Mouse (Mus musculus) inflammation-experienced regulatory T-cells, adult 6 months (primary cell): ENCODE results near the gene Upf3b. TPM values are rescaled to one million over a fixed set of nuclear protein-coding genes. Genes with fewer than 3 reads are reported as not detected.

ENCODE experiments used
- ATAC-seq: one replicate; pipeline ENCODE4 v1.8.0; 2017
- polyA plus RNA-seq, 3 experiments: library from polyadenylated mRNA; unstranded; fragments of 100-300 nt; shearing (Covaris generic); gene quantifications; one replicate each; pipeline ENCODE4 v1.2.1; 2017

Upf3b gene
- polyA plus RNA-seq, 3 experiments from 2014 or later: 38.3 to 47.1 (median 39.0) TPM

DNA sequence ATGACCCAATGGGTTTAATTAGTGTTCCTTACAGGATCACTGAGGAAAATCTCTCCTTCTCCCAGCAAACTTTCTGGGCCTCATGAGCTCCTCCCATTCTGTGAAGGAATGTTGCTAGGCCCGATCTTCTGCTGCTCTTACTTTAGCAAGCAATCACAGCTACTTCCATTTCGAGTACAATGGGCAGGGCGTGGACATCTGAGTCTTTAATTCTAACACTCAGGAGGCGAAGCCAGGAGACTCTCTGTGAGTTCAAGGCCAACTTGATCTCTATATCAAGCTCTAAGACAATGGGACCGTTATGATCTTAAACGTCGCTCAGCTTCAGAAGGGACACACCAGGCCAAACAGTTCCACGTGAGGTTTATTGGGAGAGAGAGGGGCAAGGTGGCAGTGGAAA, 33.5 kb downstream of the Upf3b start:
- ATAC-seq: no peak

DNA sequence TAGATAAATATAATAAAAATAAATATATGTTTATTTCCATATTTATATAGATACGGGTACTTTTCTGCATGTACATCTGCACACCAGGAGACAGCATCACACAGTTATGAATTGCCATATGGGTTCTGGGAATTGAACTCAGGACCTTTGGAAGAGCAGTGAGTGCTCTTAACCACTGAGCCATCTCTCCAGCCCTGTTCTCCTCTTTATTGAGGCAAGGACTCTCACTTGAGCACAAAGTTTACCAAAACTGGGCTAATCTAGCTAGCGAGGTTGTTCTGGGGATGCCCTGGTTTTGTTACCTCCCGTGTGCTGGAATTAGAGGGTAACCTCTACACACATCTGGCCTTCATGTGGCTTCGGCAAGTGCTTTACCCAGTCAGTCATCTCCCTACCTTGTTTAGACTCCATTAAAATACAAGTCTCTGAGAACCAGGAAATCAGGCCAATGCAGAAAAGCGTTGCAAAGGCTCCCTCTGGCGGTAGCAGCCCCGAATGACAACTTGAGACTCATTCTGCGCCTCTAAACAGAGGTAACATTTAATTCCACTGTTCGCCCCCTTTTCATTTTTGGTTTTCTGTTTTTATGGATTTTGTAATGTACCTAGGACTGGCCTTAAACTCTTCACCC, 35.7 kb downstream of the Upf3b start:
- peak; percentile 93 for ATAC-seq

DNA sequence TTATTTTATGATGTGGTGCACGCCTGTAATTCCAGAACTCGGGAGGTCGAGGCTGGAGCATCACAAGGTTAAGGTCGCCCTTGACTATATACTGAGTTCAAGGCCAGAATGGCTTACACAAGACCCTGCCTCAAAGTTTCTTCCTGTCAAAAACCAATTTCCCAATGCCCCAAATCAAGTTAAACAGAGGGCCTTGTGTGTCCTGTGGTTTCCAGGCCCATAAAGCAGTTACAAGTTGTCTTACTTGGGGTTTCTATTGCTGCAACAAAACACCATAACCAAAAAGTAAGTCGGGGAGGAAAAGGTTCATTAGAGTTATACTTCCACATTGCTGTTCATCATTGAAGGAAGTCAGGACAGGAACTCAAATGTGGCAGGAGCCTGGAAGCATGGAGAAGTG, 41.4 kb downstream of the Upf3b start:
- no peak for ATAC-seq

DNA sequence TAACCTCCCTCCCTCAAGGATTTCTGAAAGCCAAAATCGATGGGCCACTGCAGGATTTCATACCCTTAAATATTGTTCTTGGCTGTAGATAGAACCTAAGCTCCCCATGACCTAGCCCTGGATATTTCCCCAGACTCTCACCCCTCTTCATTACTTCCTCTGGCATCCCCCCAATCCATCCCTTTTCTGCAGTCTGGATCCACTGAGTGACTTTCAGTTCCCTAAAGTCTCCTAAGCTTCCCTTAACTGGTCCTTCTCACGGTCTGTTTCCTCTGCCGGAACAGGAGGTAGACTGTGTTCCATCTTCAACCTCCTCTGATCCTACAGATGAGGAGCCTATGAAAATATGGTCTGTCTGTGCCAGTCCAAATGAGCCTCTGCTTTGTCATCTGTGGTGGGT, 42.8 kb downstream of the Upf3b start:
- no peak for ATAC-seq

DNA sequence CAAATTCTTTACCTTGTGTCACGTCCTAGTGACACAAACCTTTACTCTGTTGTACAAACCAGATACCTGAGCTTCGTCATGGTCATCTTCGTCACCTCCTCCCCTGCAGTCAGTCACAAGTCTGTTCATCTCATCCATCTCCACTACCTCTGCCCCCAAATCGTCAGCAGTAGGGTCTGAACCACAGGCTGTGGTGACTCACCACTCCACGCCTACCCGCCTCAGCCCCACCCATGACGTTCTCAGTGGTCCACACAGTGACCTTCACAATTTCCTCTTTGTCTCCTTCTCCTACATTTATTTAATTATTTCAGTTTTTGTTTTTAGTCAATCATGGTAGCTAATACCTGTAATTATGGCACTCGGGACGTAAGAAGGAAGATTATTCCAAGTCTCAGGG, 46.2 kb downstream of the Upf3b start:
- ATAC-seq: no peak

DNA sequence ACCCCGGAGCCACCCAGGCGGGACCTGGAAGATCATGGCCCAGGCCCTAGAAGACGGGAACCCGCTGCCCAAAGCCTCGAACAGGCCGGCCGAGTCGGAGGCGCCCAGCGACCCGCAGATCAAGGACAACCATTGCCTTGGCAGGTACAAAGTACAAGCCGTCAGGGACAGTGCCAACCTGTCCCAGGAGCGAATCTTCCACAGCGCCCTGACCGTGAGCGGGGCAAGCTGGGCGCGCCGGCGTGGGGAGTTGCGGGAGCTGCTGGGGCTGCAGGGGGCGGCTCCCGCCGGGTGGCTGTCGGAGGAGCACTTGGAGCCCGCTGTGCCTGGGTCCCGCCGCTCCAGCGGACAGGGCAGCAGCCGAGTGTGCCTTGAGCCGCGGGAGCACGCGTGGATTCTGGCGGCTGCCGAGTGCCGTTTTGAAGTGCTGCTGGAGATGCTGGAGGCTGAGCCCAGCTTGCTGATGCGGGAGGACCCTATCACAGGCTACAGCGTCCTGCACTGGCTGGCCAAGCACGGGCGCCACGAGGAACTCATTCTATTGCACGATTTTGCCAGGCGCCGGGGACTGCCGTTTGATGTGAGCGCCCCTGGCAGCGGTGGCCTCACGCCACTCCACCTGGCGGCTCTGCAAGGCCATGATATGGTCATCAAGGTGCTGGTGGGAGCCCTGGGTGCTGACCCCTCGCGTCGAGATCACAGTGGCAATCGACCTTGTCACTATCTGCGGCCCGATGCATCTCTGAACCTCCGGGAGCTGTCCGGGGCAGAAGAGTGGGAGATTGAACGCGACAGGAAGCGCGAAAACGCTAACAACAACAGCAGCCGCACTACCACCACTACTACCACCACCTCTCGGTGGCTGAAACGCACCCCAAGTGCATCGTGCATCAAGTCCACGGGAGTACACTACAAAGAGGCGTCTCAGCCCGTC, 61.0 kb downstream of the Upf3b start:
- no peak for ATAC-seq

DNA sequence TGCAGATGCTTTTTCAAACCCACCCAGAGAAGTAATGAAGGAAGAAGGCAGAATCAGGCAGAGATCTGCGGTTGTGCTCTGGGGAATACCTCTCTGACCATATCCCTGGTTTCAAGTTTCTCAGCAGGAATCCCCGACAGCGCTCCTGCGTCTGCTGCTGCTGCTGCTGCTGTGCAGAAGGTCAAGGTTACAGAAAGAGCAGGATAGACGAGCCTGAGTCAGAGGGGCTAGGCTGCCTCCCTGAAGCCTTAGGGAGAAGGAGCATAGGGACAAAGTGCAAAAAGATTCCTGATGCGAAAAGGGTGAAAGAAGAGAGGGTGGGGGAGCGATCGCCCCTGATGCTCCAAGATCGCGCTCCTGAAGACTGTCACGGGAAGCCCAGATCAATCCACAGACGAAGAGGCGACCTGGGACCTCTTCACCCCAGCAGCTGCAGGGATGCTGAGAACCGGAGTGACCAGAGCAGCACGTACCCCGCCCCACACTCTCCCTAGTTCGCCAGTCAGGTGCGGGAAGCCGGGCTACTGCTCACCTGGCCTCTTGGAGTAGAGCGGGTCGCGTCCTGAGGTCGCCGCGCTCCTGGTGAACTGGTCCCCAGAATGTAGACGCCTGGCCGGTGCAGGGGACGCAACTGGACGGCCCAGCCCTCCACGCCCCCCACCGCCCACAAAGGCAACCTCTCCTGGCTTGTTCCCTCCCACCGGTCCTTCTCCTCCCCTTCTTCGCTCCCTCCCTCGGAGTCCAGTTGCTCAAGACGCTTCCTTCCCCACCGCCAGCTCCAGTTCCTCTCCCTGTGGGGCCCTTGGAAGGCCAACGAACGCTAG, 61.8 kb downstream of the Upf3b start, which contains the start of gene Sowahd:
Gene Sowahd (plus strand): TSS at position 780 of the 824 bp plus-strand sequence.
- no peak for ATAC-seq

DNA sequence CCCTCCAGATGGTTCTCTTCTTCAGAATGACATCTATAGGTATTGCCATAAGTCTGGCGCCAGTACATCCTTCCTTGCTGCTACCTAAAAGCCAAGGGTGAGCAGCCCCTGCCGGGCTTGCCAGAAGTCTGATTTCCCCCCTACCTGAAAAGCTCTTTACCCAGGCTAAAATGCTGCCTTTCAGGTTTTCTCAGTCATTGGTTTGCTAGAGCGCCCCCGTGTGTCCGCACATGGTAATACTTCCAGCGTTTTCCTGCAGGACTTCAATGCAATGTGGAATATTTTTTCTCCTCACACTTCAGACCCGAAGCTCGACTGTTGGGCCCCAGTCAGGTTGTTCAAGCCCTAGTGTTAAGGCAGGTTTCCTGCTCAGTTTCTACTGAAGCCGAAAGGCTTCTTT, 67.4 kb downstream of the Upf3b start:
- ATAC-seq: no peak

Other genes with a start within 250 kb of the Upf3b start
- gene Ube2a, start 236.4 kb downstream of the Upf3b start, polyA plus RNA-seq: 100 to 1,000 TPM; 124 to 197 (median 127) TPM
- gene C330007P06Rik, start 236.2 kb downstream of the Upf3b start, polyA plus RNA-seq: 10 to 100 TPM; 26.9 to 28.7 (median 27.7) TPM
- gene Nkrf, start 207.4 kb downstream of the Upf3b start, polyA plus RNA-seq: 1 to 10 TPM; 1.5 to 5.6 (median 2.7) TPM
- 100 to 1,000 TPM; 122 to 151 (median 141) TPM for gene Sept6, start 118.5 kb downstream of the Upf3b start, polyA plus RNA-seq
- gene Sowahd, start 61.5 kb downstream of the Upf3b start, polyA plus RNA-seq: not detected
- gene Rpl39, start 24.9 kb downstream of the Upf3b start, polyA plus RNA-seq: 1,000 to 10,000 TPM in 1 of 3 experiments, 100 to 1,000 TPM in 2; 704 to 1,016 (median 774) TPM
- gene Nkap, start 16.5 kb upstream of the Upf3b start, polyA plus RNA-seq: 10 to 100 TPM; 21.7 to 35.3 (median 33.7) TPM
- gene Akap14, start 58.5 kb upstream of the Upf3b start, polyA plus RNA-seq: under 1 TPM in 2 of 3 experiments, not detected in 1; 0.33 to 0.53 TPM
- 100 to 1,000 TPM; 266 to 354 (median 305) TPM for gene Ndufa1, start 80.8 kb upstream of the Upf3b start, polyA plus RNA-seq
- 10 to 100 TPM in 2 of 3 experiments, 1 to 10 TPM in 1; 7.9 to 16.0 (median 11.7) TPM for gene Rnf113a1, start 80.9 kb upstream of the Upf3b start, polyA plus RNA-seq
- gene Gm9, start 100.7 kb upstream of the Upf3b start, polyA plus RNA-seq: not detected
- gene Rhox1, start 111.9 kb upstream of the Upf3b start, polyA plus RNA-seq: not detected
- gene Rhox2a, start 134.7 kb upstream of the Upf3b start, polyA plus RNA-seq: not detected
- not detected for gene Rhox3a, start 139.6 kb upstream of the Upf3b start, polyA plus RNA-seq
- gene Rhox4a, start 155.0 kb upstream of the Upf3b start, polyA plus RNA-seq: not detected